Mouse (Mus musculus) macrophage (primary cell): Measurements from ENCODE around the gene P2ry6. TPM values are rescaled to one million over a fixed set of nuclear protein-coding genes. Genes with fewer than 3 reads are reported as not detected.

Source experiments
- H3K27ac ChIP-seq: fragments of 350-480 bp; formaldehyde crosslinking; 2 replicates; pipeline ENCODE4 v1.9.0; 2021
- H3K36me3 ChIP-seq: fragments of 350-480 bp; formaldehyde crosslinking; 2 replicates; pipeline ENCODE4 v1.9.0; 2021; ENCODE audit errors: inconsistent target
- H3K4me3 ChIP-seq: fragments of 350-480 bp; formaldehyde crosslinking; 2 replicates; pipeline ENCODE4 v1.9.0; 2021; ENCODE audit errors: inconsistent target
- H3K79me2 ChIP-seq: fragments of 350-480 bp; formaldehyde crosslinking; 2 replicates; pipeline ENCODE4 v1.9.0; 2021; ENCODE audit errors: inconsistent target
- WGBS: methylation state at CpG from one replicate; pipeline ENCODE4 v1.1.7; 2026; ENCODE audit warnings: inconsistent platforms; ENCODE audit not compliant: missing documents; 5-methylcytosine and 5-hydroxymethylcytosine counted together
- polyA plus RNA-seq: library from polyadenylated mRNA; stranded (reverse); fragments of 250-400 nt; gene quantifications from 3 replicates; pipeline ENCODE4 v1.2.4, GENCODE M21; 2018; ENCODE audit warnings: inconsistent platforms

P2ry6 gene
- polyA plus RNA-seq, 1 experiment from 2014 or later, result 148 TPM

DNA sequence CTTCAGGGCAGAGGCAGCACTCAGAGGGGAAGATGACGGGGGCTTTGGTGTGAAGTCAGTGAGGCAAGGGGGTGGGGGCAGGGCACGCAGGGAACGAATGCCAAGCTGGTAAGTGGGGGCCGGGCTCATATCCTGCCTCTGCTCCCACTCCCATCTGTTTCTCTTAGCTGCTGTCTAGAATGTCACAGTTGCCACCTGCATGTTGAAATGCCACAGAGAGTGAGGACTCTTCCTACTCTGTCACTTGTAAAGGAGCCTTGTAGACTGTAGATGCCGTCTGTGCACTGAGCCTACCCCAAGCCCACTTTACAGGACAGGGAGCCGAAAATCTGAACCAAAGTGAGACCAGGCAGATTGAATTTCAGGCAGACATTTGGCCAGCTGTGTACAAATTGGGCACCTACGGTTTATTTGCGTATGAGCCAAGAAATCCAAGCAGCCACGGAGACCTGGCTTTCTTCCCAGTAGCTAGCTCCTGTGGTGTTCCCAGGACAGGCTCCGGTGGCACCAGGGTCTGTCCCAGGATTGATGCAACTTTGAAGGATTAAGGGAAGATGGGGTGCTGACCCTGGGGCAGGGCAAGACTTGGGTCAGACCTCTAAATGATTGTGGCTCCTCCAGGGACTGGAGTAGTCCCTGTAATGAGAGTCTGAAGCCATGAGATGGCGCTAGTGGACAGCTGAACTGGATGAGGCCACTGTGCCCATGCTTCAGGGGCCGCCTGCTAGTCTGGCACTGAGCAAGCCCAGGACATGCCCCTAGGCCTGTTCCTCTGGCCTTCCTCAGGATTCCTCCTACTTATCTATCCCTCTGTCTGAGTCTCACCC, 31.4 kb downstream of the P2ry6 start:
- peaks cover 74% of the 10 kb centered on the region for H3K79me2 ChIP-seq
- 68% methylated on average over 12 of the region's 12 CpGs for WGBS
- peaks cover 56% of the 10 kb centered on the region for H3K36me3 ChIP-seq
- H3K27ac ChIP-seq, result peak overlapping the region; percentile 99
- no peak overlapping the region for H3K4me3 ChIP-seq

DNA sequence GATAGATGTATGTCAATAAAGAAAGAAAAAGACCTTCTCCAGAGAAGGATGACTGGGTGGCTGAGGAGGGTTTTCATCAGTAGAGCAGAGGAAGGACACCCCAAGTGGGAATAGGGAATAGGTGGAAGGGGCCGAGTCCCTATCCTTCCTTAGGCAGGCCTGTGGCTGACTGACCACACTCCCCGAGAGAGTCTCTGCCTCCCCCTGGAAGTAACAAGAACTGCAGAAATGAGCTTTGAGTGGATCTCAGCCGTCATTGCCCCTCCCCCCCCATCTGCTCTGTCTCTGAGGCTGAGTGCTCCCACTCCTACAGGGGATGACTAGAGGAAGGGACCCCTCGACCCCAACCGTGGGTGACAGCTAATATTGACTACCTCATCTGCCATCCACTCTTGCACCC, 33.3 kb downstream of the P2ry6 start:
- H3K27ac ChIP-seq, result no peak overlapping the region
- H3K4me3 ChIP-seq, result no peak overlapping the region
- H3K79me2 ChIP-seq, result peaks cover 56% of the 10 kb centered on the region
- 69% methylated on average over 5 of the region's 5 CpGs for WGBS
- H3K36me3 ChIP-seq, result peaks cover 59% of the 10 kb centered on the region

DNA sequence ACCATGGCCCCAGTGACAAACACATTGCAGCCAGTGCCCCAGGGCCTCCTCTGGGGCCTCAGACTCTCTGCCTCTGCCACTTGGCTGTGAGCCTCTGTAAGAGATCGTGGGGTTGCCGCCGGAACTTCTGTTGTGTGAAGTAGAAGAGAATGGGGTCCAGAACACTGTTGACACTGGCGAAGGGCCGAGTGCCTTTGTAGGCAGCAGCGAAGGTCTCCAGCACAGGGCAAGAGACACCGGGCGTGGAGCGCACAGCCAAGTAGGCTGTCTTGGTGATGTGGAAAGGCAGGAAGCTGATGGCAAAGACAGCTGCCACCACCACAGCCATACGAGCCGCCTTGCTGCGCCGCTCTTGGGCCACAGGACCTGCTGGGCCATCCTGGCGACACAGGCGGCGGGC, 36.3 kb downstream of the P2ry6 start:
- WGBS, result 97% methylated on average over 12 of the region's 16 CpGs
- peaks cover 32% of the 10 kb centered on the region for H3K79me2 ChIP-seq
- peaks cover 59% of the 10 kb centered on the region for H3K36me3 ChIP-seq
- no peak overlapping the region for H3K4me3 ChIP-seq
- H3K27ac ChIP-seq, result no peak overlapping the region

DNA sequence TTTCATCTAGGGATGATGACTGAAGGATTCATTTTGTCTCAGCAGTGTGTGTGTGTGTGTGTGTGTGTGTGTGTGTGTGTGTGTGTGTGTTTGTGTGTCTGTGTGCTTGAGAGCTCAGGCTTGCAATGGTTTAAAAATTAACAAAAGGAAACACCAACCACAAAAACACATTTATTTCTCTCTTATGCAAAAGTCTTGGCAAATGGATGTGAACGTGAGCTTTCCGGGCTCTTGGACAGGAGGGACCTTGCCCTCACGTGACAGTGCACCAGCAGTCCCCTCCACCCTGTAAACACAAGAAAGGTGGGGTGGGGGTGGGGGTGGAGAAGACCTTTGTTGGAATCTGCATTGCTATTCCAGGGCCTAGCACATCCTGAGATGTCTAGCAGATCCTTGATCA, 37.0 kb downstream of the P2ry6 start:
- Histone ChIP-seq H3K79me2 (peaks cover 25% of the 10 kb centered on the region), H3K4me3 (no peak overlapping the region), H3K27ac (no peak overlapping the region), H3K36me3 (peaks cover 53% of the 10 kb centered on the region)
- WGBS, result 71% methylated on average over 1 of the region's 3 CpGs

DNA sequence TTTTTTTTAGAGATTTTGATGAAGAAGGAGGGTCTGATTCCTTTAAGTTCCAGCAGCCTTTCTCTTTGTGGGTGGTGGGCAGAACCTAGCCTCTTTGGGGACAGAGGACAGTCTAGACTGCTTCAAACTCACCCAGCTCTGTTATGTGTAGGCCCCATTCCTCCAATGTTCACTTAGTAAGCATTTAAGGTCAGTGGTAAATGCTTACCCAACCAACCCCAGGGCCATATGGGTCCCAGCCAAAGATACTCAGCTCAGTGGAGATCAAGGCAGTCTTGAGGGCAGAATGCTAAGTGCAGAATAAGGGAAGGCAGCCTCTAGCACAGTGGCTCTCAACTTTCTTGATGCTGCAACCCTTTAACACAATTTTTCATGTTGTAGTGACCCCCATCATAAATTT, 40.9 kb downstream of the P2ry6 start:
- Histone ChIP-seq H3K36me3 (peaks cover 16% of the 10 kb centered on the region; the same call in 1 of the 2 replicates), H3K27ac (no peak overlapping the region), H3K79me2 (no peaks in the 10 kb centered on the region), H3K4me3 (no peak overlapping the region)

DNA sequence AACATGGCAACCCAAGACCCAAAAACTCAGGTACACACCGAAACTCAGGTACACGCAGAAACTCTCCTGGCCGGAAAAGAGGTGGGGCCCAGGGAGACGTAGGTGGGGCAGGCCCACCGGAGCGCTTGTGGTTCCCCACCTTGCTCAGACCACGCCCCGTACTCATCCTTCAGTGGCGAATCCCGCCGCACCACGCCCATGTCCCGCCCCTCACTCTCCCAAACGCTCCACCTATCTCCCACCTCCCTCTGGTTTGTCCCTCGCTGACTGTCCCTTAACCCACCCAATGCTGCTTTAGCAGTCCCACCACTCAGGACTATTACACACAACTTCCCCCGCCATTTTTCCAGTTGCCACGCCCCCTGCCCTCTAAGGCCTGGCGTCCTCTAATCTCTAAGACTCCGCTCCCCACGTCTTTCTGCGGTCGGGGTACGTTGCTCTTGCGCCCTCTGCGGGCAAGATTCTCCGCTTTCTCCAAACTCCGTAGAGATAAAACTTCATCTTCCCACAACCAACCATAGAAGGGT, 41.9 kb downstream of the P2ry6 start:
- Histone ChIP-seq H3K4me3 (peak overlapping the region; percentile 22), H3K79me2 (no peaks in the 10 kb centered on the region), H3K36me3 (peaks cover 7% of the 10 kb centered on the region; the same call in 1 of the 2 replicates), H3K27ac (no peak overlapping the region)
- WGBS, result 2% methylated on average over 25 of the region's 27 CpGs

DNA sequence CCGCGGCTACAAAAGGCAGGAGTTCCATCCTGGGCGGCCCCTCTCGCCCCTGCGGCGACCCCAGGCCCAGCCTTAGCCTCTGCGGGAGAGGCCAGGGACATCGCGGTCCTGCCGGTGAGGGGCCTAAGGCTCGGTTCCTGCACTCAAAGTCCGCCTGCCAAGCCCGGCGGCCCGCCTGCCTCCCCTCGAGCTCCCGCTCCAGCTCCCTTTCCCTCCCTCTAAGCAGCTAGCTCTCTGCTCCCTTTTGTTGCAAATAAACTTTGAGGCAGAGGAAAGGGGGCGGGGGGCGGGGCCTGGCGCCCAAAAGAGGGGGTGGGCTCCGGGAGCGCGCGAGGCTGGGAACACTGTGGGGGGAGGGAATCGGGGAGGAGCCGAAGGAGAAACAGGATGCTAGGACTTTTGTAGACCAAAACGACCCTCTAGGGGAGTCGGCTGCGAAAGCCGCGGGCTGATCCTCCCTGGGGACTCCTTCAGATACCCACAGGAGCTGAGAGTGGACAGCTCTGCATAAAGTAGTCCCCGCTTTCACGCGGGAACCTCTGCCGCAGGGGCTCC, 42.4 kb downstream of the P2ry6 start, which contains the start of gene Arhgef17:
Gene Arhgef17 (minus strand): TSS at position 182 of the 555 bp plus-strand sequence.
- no peak within 1 kb of the TSS for H3K27ac ChIP-seq
- peaks cover 2% of the 10 kb centered on the region; the same call in 1 of the 2 replicates for H3K36me3 ChIP-seq
- no peaks in the 10 kb centered on the region for H3K79me2 ChIP-seq
- WGBS, result under 1% methylated on average over 35 of the region's 35 CpGs
- H3K4me3 ChIP-seq, result peak within 1 kb of the TSS; percentile 22

DNA sequence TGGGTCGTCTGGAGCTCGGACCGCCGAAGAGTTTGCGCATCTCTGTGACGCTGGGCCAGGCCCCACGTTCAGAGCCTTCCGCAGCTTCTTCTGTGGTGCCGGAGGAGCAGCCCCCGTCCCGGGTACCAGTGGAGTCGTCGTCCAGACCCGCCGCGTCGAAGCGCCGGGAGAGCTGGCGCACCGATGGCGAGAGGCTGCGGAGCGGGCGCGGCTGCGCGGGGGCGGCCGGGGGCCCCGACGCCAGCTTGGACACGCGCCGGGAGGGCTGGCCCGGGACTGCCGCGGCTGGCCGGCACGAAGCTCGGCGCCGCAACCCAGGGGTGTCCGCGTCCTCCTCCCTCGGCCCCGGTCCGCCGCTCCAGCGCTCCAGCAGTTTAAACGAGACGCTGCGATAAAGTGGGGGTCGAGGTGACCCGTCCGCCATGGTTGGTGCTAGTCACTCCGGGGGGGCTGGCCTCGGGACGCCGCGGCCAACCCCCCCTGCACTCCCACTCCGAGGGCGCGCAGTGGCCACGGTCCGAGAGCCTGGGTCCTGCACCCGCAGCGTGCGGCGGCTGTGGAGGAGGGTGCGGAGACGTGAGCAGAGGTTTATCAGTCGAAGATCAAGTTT, 43.0 kb downstream of the P2ry6 start:
- no peak overlapping the region for H3K27ac ChIP-seq
- no peak overlapping the region for H3K4me3 ChIP-seq
- no peaks in the 10 kb centered on the region for H3K36me3 ChIP-seq
- no peaks in the 10 kb centered on the region for H3K79me2 ChIP-seq
- 2% methylated on average over 73 of the region's 73 CpGs for WGBS

DNA sequence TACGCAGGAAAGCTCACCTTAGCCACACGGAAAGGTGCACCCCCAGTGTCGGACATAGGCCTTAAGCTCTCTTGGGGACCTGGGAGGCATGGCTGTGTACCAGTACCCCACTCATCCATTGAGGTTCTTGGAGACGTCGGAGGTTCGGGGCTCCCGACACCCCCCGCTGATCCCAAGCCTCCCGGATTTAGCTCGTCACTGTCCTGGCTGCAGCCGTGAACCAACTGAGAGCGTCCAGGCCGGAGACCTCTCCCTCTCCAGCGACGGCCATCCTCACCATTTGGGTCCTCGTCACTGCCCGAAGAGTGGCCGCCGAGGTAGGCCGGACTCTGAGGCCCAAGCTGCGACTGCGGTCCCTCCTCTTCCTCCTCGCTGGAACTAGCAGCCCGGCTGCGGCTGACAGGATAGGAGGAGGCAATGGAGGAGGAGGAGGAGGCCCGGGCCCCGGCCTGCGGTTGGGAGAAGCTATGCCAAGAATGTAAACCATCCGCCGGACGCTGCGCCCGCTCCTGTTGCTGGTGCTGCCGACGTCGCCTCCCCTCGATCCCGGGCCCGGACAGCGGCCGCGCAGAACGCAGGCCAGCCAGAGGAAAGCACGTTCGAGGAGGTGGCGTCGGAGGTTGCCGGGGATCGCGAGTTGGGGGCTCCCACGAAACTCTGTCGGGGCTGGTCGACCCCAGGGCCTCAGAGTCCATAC, 43.7 kb downstream of the P2ry6 start:
- H3K27ac ChIP-seq, result no peak overlapping the region

DNA sequence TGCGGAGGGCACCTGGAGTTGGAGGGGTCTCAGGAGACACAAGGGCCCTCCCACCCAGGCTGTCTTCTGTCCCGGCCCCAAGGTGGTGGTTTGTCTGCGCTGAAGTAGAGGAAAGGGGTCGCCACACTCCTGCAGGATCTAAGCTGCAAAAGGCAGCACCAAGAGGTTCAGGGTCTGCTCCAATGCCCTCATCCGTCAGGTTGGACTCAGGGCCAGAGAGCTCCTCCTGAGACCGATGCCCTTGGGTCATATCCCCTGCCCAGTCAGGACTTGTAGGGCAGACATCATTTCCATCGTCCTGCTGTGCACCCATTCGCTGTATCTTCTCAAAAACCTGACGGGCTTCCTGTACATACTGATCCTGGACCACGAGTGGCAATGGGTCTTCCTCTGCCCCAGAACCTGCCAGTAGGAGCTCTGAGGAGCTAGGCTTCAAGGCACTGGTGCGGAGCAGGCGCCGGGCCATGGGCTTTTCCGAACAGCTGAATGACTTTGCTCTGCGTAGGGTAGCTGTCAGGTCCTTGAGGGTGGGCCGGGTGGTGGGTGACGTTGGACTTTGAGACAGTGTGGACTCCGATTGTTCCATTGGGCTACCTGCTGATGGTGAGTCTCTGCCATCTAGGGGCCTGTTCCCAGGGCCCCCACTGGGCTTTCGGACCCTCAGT, 44.7 kb downstream of the P2ry6 start:
- Histone ChIP-seq H3K27ac (no peak overlapping the region), H3K79me2 (no peaks in the 10 kb centered on the region), H3K36me3 (no peaks in the 10 kb centered on the region), H3K4me3 (no peak overlapping the region)
- 91% methylated on average over 19 of the region's 19 CpGs for WGBS

More for the DNA sequence above, 43.7 kb downstream of the P2ry6 start:
- no peaks in the 10 kb centered on the region for H3K36me3 ChIP-seq
- H3K79me2 ChIP-seq, result no peaks in the 10 kb centered on the region
- H3K4me3 ChIP-seq, result no peak overlapping the region
- 20% methylated on average over 47 of the region's 53 CpGs for WGBS

DNA sequence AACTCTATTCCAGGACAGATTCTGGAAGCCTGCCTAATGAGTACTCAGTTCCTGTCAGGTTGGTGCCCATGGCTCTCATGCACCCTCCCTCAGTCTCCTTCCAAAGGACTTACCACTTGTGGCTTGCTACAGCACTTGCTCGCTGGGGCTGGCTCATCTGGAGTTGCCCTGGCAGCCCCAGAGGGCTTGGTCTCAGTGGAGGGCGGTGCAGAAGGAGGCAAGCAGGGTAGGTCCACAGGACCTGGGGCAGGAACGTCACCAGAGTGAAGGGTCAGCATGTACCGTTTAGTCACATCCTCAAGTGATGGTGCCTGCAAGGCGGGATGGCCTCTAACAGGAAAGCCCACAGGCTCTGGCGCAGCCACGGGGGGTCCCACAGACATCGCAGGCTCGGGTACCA, 46.0 kb downstream of the P2ry6 start:
- Histone ChIP-seq H3K36me3 (no peaks in the 10 kb centered on the region), H3K79me2 (no peaks in the 10 kb centered on the region), H3K27ac (no peak overlapping the region), H3K4me3 (no peak overlapping the region)
- 91% methylated on average over 8 of the region's 9 CpGs for WGBS

DNA sequence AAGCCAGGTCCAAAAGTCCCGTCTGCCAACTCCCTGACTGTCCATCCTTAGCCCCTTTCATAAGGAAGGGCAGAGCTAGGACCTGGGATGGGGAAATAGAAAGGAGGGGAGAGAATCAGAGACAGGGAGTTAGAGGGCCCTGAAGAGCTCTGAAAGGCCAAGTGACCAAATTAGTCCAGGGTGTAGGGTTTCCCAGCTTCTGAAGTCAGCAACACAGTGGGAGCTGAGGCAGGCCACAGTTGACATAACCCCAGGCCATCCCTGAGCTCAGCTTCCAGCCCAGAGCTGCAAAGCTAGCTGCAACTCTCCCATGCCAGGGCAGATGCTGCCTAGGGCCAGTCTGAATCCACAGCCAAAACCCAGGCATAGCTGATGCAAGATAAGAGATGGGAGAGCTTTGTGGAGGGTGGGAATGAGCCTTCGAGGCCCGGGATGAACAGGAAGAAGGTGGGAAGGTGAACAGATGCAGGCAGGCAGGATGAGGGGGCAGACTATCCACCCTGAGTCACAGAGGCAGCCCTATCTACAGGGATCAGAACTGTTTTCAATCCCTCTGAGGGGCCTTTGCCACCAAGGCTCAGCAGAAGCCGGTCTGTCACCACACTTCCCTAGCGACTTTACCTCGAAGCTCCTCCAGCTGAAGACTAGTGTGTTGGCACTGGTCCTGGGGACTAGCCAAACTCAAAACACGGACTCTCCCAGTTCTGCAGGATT, 47.0 kb downstream of the P2ry6 start:
- H3K27ac ChIP-seq, result no peak overlapping the region
- WGBS, result 74% methylated on average over 7 of the region's 7 CpGs
- no peaks in the 10 kb centered on the region for H3K79me2 ChIP-seq
- no peaks in the 10 kb centered on the region for H3K36me3 ChIP-seq
- no peak overlapping the region for H3K4me3 ChIP-seq

DNA sequence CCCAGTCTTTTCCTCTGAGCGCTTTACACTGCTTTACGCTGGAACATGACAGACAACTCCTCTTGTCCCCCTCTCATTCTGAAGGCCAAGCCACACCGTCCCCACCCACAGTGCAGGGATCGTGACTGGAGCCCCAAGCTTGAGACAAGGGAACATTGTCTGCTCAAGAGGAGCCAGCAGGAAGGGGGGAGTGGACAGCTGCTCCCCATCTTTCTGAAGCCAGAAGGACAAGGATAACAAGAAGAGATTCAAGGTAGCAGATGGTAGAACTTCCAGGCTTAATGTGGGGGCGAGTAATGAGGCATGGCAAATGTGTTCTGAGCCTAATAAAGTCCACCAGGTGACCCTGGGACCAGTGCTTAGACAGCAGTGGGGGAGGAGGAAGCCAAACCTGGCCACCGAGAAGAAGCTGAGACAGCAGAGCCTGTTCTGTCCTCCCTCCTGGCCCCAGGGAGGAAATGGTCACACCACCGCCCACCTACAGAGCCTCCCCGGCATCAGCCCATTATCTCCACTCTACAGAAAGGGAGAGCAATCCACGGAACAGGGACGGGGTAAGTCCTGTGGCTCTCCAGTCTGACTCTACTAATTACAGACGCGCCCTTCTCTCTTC, 48.0 kb downstream of the P2ry6 start:
- Histone ChIP-seq H3K4me3 (no peak overlapping the region), H3K27ac (no peak overlapping the region), H3K36me3 (no peaks in the 10 kb centered on the region), H3K79me2 (no peaks in the 10 kb centered on the region)
- WGBS, result 83% methylated on average over 12 of the region's 12 CpGs
